Mouse (Mus musculus) heart, adult 2 months (tissue): Measurements from ENCODE around the gene Ttc27. TPM values are rescaled to one million over a fixed set of nuclear protein-coding genes. Genes with fewer than 3 reads are reported as not detected.

Source experiments
- DNase-seq, 2 experiments: peaks; one replicate each; pipeline ENCODE4 v3.0.0; 2021
- H3K27ac ChIP-seq: fragments of 200-600 bp; 2 replicates; pipeline ENCODE4 v1.8.1; 2022
- H3K27me3 ChIP-seq: fragments of 200-500 bp; 2 replicates; pipeline ENCODE4 v1.6.1; 2012; ENCODE audit warnings: mild to moderate bottlenecking, low read length, inconsistent platforms, mixed read lengths; ENCODE audit not compliant: control insufficient read depth, insufficient read depth
- H3K36me3 ChIP-seq: fragments of 200-500 bp; 2 replicates; pipeline ENCODE4 v1.6.1; 2012; ENCODE audit warnings: low read length, inconsistent platforms; ENCODE audit not compliant: control insufficient read depth, insufficient read depth
- H3K4me1 ChIP-seq: fragments of 200-500 bp; 2 replicates; pipeline ENCODE4 v1.6.1; 2011; ENCODE audit warnings: low read length; ENCODE audit not compliant: control insufficient read depth, insufficient read depth
- H3K4me3 ChIP-seq: fragments of 200-600 bp; 2 replicates; pipeline ENCODE4 v1.8.1; 2022
- H3K79me2 ChIP-seq: fragments of 200-500 bp; replicated peaks from 2 replicates; pipeline ENCODE4 v1.6.1; 2012; ENCODE audit warnings: mild to moderate bottlenecking, inconsistent platforms, low read length, moderate library complexity, mixed read lengths; ENCODE audit not compliant: control insufficient read depth, insufficient read depth
- H3K9ac ChIP-seq: fragments of 200-500 bp; 2 replicates; pipeline ENCODE4 v1.6.1; 2012; ENCODE audit warnings: low read depth, mild to moderate bottlenecking, control low read depth, inconsistent platforms, low read length, mixed read lengths
- CTCF ChIP-seq: fragments of 200-600 bp; IDR thresholded peaks from 2 replicates; pipeline ENCODE4 v1.8.1; 2022; ENCODE audit warnings: antibody characterized with exemption, mild to moderate bottlenecking, moderate library complexity
- EP300 ChIP-seq: fragments of 200-500 bp; IDR thresholded peaks from 2 replicates; pipeline ENCODE4 v1.6.1; 2011; ENCODE audit warnings: low read depth, low read length, control low read depth; ENCODE audit not compliant: insufficient read depth
- POLR2A ChIP-seq: fragments of 200-500 bp; IDR thresholded peaks from 2 replicates; pipeline ENCODE4 v1.6.1; 2011; ENCODE audit warnings: mild to moderate bottlenecking, low read depth, low read length, control low read depth; ENCODE audit not compliant: insufficient read depth
- WGBS: fragments of 180-500 bp; shearing (Covaris S2); methylation state at CpG from one replicate; pipeline ENCODE4 v1.1.7; 2018; 5-methylcytosine and 5-hydroxymethylcytosine counted together
- intact Hi-C: fragments of 180-260 bp; cut with DNase I; formaldehyde crosslinking; loops from one replicate; pipeline ENCODE4 v1.15.1; 2025
- polyA plus RNA-seq: library from polyadenylated mRNA; depleted of rRNA; stranded (reverse); fragments of >200 nt; gene quantifications from 2 replicates; pipeline ENCODE4 v1.2.3, GENCODE M21; 2012; rRNA removed
- total RNA-seq, 2 experiments: library from RNA; stranded (reverse); gene quantifications; 2 replicates each; pipeline ENCODE4 v1.2.3; 2021

The Ttc27 gene
- total and polyA plus RNA-seq, 3 experiments = 3.5 to 16.0 (median 13.3) TPM

DNA sequence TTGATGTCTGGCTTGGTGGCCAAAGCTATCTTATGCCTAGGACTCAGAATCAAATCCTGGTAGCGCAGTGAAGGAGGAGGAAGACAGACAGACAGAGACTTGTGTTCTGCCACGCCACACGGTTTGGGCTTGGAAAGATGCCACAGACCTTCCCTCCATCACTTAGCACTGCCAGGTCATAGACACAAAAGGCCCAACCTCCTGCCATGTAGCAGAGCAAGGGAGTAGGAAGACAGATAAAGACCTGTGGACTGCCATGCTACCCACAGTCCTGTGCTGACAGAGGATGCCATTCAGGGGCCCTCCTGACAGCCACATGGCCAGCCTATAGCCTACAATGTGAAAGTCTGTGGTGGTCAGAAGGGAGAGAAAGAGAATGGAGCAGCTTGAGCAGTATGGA lies 187.4 kb downstream of the Ttc27 start:
- no peak overlapping the region for H3K4me3 ChIP-seq
- H3K9ac ChIP-seq = no peak overlapping the region
- H3K79me2 ChIP-seq = no peaks in the 10 kb centered on the region
- no peak for DNase-seq
- H3K4me1 ChIP-seq = peaks cover 3% of the 10 kb centered on the region
- no peak overlapping the region for H3K27ac ChIP-seq
- no peaks in the 10 kb centered on the region for H3K36me3 ChIP-seq
- no peak for TF ChIP-seq POLR2A
- no peak for TF ChIP-seq CTCF
- TF ChIP-seq EP300 = no peak
- H3K27me3 ChIP-seq = no peaks in the 10 kb centered on the region
- intact Hi-C loops = no loop called here
- WGBS = 92% methylated on average over 3 of the region's 3 CpGs

DNA sequence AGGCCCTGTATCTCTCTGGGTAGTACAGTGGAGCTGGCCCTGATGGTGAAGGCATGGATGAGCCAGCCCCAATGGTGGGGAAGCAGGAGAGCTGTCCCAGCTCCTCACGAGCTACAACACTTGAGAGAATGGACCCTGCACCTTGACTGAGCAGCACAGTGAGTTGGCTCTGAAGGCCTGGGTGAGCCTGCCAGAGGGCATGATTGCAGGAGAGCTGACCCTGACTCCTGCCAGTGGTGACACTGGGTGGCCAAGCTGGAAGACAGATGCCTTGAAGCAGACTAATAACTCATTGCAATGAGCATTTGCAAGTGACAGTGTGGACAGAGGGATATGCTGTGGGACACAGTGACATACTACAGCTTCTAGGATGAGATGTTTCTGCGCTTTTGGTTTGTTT lies 195.5 kb downstream of the Ttc27 start:
- no peak overlapping the region for H3K27ac ChIP-seq

More for the DNA sequence above, 195.5 kb downstream of the Ttc27 start:
- no peaks in the 10 kb centered on the region for H3K27me3 ChIP-seq
- WGBS = 95% methylated on average over 2 of the region's 2 CpGs
- no peak overlapping the region for H3K9ac ChIP-seq
- H3K36me3 ChIP-seq = no peaks in the 10 kb centered on the region
- no peak overlapping the region for H3K4me3 ChIP-seq
- intact Hi-C loops = no loop called here
- no peaks in the 10 kb centered on the region for H3K79me2 ChIP-seq
- TF ChIP-seq CTCF (no peak), POLR2A (no peak), EP300 (no peak)
- no peak for DNase-seq
- H3K4me1 ChIP-seq = no peaks in the 10 kb centered on the region

Other genes with a start within 250 kb of the Ttc27 start
- 10 to 100 TPM; 65.9 to 71.1 TPM for gene Yipf4, start 228.2 kb upstream of the Ttc27 start, total RNA-seq
- gene Yipf4, start 228.2 kb upstream of the Ttc27 start, polyA plus RNA-seq = 14.6 and 30.2 TPM in 2 replicates
- 10 to 100 TPM; 60.5 to 65.9 TPM for gene Birc6, start 189.4 kb upstream of the Ttc27 start, total RNA-seq
- gene Birc6, start 189.4 kb upstream of the Ttc27 start, polyA plus RNA-seq = 42.7 and 65.6 TPM in 2 replicates